Mouse (Mus musculus): ENCODE measurements around the gene Brca1.
A peak's percentile ranks its signal among the peaks of the same experiment; 100 is the strongest.
"Not testable (repeated sequence)": the region's sequence is repeated elsewhere in the genome, so short reads cannot be mapped to it uniquely, and the experiment has no call there.

The Brca1 gene

DNA sequence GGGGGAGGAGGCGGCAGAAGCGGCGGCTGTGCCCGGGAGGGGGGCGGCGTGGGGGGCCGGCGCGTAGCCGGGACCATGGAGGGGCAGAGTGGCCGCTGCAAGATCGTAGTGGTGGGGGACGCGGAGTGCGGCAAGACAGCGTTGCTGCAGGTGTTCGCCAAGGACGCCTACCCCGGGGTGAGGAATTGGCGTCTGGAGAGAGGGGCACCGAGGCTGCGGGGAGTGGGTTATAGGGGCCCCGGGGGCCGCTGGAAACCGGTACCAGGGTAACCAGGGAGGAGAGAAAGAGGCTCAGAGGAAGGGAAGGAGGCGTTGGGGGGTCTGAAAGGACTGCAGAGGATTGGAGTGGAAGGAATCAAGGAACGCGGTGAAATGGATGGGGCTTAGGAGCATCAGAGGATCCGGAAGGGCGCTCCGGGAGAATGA is 83.5 kb downstream of the Brca1 start:
- no peak for DNase-seq

- DNase-seq, result peak; percentile 83
Observed at GRCm38 (mm10) chr11:101467477-101468262, 84.1 kb downstream of the Brca1 start.

GRCm38 (mm10) chr11:101466552-101466950 is 85.2 kb downstream of the Brca1 start:
- not testable (repeated sequence) for DNase-seq

- DNase-seq, result peak; percentile 59
Observed at GRCm38 (mm10) chr11:101465869-101466551, 85.7 kb downstream of the Brca1 start, which contains the start of gene Vat1. Gene Vat1 (minus strand): TSS chr11:101466230.

- DNase-seq, result peak; percentile 68
Observed at GRCm38 (mm10) chr11:101465101-101465868, 86.5 kb downstream of the Brca1 start.

DNA sequence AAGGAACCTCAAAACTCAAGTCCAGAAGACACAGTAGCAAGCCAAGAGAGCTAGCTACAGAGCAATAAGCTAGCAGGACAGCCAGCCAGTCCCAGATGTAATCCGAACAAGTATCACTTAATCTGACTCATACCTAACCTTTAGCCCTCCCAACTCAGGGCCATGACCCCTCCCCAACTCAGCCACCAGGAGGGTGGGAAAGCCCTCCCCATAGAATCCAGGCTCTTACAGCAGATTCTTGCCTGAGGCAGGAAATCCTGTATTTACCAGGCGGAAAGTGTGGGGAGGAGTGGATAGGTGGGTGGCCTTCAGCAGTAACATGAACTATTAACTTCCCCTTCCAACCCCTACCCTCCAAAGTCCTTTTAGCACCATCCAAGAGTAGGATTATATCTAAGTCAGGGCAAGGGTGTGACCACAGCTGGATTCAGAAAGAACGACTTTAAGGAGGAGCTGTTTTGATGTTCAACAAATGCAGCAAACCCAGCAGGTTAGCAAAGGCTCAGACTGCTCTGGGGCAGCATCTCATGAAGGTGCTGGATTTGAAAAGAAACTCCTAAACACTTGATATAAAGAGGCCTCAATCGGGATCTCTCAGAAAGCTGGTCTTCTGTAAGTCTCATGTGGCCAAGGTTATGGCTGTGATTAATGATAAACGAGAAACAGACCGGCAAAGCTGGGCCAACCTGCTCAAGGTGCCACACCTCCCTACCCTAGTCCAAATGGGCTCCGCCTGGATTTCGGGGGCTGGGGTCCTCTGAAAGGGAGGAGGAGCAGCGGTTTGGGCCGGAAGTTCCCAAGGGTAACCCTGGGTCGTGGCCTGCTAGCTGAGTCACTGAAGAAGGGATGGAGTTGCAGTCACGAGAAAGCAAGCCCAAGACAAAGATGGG is 87.3 kb downstream of the Brca1 start, which contains the start of gene Rnd2:
Rnd2 (plus strand) TSS at position 789 of the 890 bp plus-strand sequence.
- DNase-seq, result no peak

DNA sequence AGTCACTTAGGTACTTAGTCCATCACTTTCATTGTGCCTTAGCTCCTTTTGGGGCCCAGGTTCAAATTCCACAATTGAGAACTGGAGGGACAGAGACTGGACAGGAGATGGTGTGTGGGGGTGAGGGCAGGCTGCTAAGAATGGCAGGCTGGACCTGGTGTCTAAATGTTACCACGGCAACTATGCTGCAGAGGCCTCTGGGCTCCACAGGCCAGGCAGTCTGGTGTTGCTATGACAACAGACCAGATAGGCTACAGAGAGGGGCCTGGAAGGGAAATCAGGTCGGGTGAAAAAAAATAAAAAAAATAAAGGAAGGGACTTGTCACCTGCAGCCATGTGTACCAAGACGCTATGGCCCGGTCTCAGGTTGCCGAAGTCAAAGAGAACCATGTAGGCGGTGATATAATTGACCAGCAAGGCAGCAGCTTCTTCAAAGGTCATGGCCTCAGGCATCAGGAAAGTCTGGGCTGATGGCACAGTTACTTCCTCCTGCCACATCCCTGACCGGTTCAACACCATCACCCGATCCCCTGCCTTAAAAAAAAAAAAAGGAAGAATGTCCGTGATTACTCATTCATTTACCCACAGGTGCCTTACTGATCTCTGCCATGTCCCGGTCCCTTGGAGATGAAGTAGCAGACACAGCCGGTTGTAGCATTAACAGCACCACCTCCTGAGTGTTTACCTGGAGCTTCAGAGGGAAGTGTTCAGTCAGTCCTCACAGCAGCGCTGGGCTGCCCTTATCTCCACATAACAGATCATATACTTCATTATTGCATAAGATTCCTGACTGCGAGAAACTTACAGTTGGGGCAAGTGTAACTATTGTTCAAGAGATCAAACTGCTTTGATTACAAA is 88.9 kb downstream of the Brca1 start:
- no peak for DNase-seq

GRCm38 (mm10) chr11:101462141-101462540 is 89.6 kb downstream of the Brca1 start:
- DNase-seq, result no peak

- DNase-seq, result no peak
Observed at GRCm38 (mm10) chr11:101460321-101460720, 91.4 kb downstream of the Brca1 start.

DNA sequence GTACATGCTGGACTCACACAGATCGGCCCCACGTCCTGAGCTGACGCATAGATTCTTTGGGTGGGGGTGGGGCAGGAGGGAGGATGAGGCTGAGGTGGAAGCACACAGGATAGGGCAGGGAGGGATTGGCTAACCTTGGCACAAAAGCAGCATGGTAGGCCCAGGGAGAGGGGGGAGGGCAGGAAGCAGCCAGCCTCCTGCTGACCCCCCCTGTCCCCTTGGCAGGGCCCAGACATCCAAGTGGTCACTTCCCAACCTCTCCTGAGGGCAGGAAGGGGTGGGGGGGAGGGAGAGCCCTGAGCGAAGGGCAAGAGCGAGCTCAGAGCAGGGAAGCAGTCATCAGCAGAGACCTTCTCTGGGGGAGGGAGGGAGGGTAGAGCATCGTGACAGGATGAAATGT is 92.0 kb downstream of the Brca1 start:
- DNase-seq, result peak; percentile 39

GRCm38 (mm10) chr11:101458217-101458616 is 93.5 kb downstream of the Brca1 start:
- no peak for DNase-seq

DNA sequence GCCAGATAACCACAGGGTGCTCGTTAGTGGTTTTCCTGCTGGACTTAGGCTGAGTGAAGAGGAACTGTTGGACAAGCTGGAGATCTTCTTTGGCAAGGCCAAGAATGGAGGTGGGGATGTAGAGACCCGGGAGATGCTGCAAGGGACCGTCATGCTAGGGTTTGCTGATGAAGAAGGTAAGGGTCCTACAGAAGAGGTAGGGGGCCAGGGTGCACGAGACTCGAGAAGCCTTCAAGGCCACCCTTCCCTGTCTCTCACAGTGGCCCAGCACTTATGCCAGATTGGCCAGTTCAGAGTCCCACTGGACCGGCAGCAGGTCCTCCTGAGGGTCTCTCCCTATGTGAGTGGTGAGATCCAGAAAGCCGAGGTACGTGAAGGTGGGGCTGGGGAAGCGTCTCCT is 94.1 kb downstream of the Brca1 start:
- DNase-seq, result no peak

GRCm38 (mm10) chr11:101455627-101456026 is 96.1 kb downstream of the Brca1 start:
- DNase-seq, result no peak

DNA sequence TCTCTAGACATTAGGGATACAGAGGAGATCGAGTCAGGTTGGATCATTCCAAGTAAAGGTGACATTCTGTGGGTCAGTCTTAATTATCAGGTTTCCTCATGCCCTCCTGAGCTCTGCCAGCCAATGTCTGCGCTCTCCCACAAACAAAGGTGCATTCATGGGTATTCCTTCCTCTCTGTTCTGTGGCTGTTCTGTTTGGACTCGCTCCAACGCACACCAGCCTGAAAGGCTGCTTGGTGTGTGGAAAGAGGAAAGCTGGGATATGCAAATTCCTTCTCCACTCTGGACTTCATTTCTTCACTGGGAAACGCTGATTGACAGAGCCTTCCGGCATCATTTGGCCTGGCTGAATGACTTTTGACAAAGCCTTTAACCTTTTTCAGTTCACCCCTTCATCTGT is 97.1 kb downstream of the Brca1 start:
- DNase-seq, result no peak

GRCm38 (mm10) chr11:101452093-101452774 is 99.5 kb downstream of the Brca1 start:
- DNase-seq, result no peak

- DNase-seq, result no peak
Observed at GRCm38 (mm10) chr11:101451536-101451935, 100.2 kb downstream of the Brca1 start.

DNA sequence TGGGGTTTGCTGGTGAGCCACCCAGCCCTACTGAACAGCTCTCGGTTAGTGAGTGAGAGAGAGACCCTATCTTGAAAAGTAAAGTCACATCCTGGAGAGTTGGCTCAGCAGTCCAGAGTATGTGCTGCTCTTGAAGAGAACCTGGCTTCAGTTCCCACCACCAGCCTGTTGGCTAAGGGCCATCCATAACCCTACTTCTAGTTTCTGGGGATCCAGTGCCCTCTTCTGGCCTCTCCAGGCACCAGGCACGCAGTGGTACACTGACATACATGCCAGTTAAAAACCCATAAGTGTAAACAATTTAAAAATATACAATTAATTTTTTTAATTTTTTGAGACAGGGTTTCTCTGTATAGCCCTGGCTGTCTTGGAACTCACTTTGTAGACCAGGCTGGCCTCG is 101.4 kb downstream of the Brca1 start:
- DNase-seq, result no peak

DNA sequence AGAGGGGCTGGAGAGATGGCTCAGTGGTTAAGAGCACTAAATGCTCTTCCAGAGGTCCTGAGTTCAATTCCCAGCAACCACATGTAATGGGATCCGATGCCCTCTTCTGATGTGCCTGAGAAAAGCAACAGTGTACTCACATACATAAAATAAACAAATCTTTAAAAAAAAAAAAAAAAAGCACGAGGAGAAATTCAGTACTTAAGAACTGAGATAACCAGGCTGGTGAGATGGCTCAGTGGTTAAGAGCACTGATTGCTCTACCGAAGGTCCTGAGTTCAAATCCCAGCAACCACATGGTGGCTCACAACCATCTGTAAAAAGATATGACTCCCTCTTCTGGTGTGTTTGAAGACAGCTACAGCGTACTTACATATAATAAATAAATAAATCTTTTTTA is 102.2 kb downstream of the Brca1 start:
- not testable (repeated sequence) for DNase-seq

DNA sequence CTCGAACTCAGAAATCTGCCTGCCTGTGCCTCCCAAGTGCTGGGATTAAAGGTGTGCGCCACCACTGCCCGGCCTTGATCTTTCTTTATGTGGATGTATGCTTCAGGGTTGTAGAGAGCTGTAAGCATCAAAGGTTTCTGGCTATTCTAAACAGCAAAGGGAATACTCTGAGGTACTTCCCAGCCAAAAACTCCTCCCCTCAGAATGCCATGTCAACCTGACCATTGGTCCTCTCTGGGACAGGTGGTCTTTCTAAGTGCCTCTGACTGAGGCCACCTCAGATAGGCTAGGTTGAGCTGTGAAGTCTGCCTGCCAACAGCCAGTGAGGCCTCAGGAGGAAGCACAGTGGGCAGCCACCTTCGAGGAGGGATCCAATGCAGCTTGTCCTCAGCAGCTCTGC is 102.9 kb downstream of the Brca1 start:
- DNase-seq, result no peak

- DNase-seq, result peak; percentile 84
Observed at GRCm38 (mm10) chr11:101448274-101448746, 103.4 kb downstream of the Brca1 start, which contains the start of gene Ifi35. Gene Ifi35 (plus strand): TSS chr11:101448407.

Measured in kidney, adult 11 months (tissue).